Mouse (Mus musculus): ENCODE measurements around the gene Pid1. TPM values are rescaled to one million over a fixed set of nuclear protein-coding genes. Genes with fewer than 3 reads are reported as not detected.

Gene Pid1
- polyA plus RNA-seq, 1 experiment from 2014 or later = 14.3 TPM

DNA sequence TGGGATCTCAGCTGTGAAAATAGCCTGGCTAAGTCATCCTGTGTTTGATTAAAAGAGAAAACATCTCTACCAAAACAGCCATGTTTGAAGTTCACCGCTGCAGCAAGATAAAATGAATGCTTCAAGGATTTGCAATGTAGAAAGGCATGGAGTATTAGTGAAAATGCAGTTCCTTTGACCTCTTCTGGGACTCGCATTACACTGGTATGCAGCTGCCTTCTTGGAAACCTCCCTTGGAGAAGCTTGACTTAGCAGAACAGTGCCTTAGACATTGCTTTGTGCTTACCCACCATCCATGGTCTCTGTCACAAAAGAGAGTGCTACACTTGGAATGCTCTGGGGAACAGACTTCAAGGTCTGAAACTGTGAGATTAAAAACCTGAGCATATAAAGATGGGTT, 276.0 kb downstream of the Pid1 start:
- Histone ChIP-seq H3K4me1 (replicated peaks; ENCODE audit: control insufficient read depth, insufficient read depth, low read length) (no peaks in the 10 kb centered on the region), H3K9ac (ENCODE audit: low read length) (no peak overlapping the region), H3K27ac (ENCODE audit: low read length) (no peak overlapping the region), H3K4me2 (ENCODE audit: low read depth, low read length) (no peak overlapping the region), H3K27me3 (ENCODE audit: control insufficient read depth, insufficient read depth, low read depth, low read length) (no peaks in the 10 kb centered on the region), H3K36me3 (ENCODE audit: control insufficient read depth, insufficient read depth, low read length) (no peaks in the 10 kb centered on the region), H3K4me3 (ENCODE audit: low read length) (no peak overlapping the region), H3K9me3 (ENCODE audit: control insufficient read depth, low read length) (no peaks in the 10 kb centered on the region)
- ATAC-seq (ENCODE audit: low read depth) = no peak
- 71% methylated on average over 2 of the region's 2 CpGs for WGBS

DNA sequence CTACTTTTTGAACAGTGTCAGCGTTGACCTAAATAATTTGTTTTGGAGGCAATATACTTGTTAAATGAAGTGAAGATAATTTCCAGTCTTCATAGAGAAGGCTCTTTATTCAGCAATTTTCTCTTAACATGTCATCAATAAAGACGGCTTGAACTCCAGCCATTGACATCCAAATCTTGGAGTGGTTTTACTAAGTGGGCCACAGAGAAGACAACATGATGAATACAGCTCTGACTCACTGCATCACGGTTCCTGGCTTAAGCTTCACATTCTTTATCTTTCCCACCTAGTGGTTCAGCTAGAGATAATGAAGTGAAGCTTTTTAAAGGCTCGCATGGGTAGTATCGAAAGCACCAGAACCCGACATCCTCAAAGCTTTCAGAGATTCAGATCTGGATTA, 276.7 kb downstream of the Pid1 start:
- Histone ChIP-seq H3K36me3 (ENCODE audit: control insufficient read depth, insufficient read depth, low read length) (no peaks in the 10 kb centered on the region), H3K27ac (ENCODE audit: low read length) (no peak overlapping the region), H3K9me3 (ENCODE audit: control insufficient read depth, low read length) (no peaks in the 10 kb centered on the region), H3K27me3 (ENCODE audit: control insufficient read depth, insufficient read depth, low read depth, low read length) (no peaks in the 10 kb centered on the region), H3K9ac (ENCODE audit: low read length) (no peak overlapping the region), H3K4me2 (ENCODE audit: low read depth, low read length) (no peak overlapping the region), H3K4me3 (ENCODE audit: low read length) (no peak overlapping the region), H3K4me1 (replicated peaks; ENCODE audit: control insufficient read depth, insufficient read depth, low read length) (no peaks in the 10 kb centered on the region)
- 55% methylated on average over 6 of the region's 6 CpGs for WGBS
- no peak for ATAC-seq (ENCODE audit: low read depth)

DNA sequence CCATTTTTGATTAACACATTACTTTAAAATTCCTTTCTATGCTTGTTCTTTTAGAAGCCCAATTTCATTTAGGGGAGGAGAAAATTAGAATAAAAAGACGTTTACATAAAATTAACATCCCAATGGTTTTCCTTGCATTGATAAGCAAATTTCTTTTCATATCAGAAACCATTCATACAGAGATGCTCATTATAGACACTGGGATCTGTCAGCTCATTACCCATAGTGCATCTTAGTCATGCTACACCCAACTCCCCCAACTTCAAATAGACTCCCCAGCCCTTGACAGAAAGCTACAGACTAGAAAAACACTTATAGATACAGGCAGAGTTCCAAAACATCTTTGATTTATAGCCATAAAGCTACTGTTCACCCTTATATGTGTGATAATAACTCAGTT, 277.5 kb downstream of the Pid1 start:
- ATAC-seq (ENCODE audit: low read depth) = no peak
- H3K27me3 ChIP-seq (ENCODE audit: control insufficient read depth, insufficient read depth, low read depth, low read length) = no peaks in the 10 kb centered on the region
- H3K4me2 ChIP-seq (ENCODE audit: low read depth, low read length) = no peak overlapping the region
- WGBS = 59% methylated on average over 1 of the region's 1 CpGs
- no peak overlapping the region for H3K4me3 ChIP-seq (ENCODE audit: low read length)
- H3K9me3 ChIP-seq (ENCODE audit: control insufficient read depth, low read length) = no peaks in the 10 kb centered on the region
- H3K36me3 ChIP-seq (ENCODE audit: control insufficient read depth, insufficient read depth, low read length) = no peaks in the 10 kb centered on the region
- no peak overlapping the region for H3K9ac ChIP-seq (ENCODE audit: low read length)
- H3K27ac ChIP-seq (ENCODE audit: low read length) = no peak overlapping the region
- H3K4me1 ChIP-seq (replicated peaks; ENCODE audit: control insufficient read depth, insufficient read depth, low read length) = no peaks in the 10 kb centered on the region

DNA sequence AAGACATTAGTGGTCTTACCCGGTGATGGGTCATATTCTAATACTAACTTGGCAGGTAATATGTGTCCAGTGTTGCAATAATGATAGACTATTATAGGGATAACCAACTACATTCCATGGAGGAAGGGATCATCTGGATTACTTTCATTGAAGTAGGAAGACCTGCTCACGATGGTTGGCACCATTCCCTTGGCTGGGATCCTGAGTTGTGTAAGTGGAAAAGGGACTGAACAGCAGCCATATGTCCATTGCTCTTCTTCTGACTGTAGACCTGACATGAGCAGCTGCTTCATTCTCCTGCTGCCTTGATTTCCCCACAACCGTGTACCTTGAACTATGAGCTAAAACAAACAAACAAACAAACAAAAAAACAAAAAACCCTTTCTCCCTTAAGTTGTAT, 278.6 kb downstream of the Pid1 start:
- ATAC-seq (ENCODE audit: low read depth) = no peak
- H3K36me3 ChIP-seq (ENCODE audit: control insufficient read depth, insufficient read depth, low read length) = no peaks in the 10 kb centered on the region
- H3K4me1 ChIP-seq (replicated peaks; ENCODE audit: control insufficient read depth, insufficient read depth, low read length) = no peaks in the 10 kb centered on the region
- H3K9me3 ChIP-seq (ENCODE audit: control insufficient read depth, low read length) = no peaks in the 10 kb centered on the region
- H3K27me3 ChIP-seq (ENCODE audit: control insufficient read depth, insufficient read depth, low read depth, low read length) = no peaks in the 10 kb centered on the region
- no peak overlapping the region for H3K27ac ChIP-seq (ENCODE audit: low read length)
- H3K9ac ChIP-seq (ENCODE audit: low read length) = no peak overlapping the region
- no peak overlapping the region for H3K4me2 ChIP-seq (ENCODE audit: low read depth, low read length)
- WGBS = 83% methylated on average over 3 of the region's 3 CpGs
- H3K4me3 ChIP-seq (ENCODE audit: low read length) = no peak overlapping the region

DNA sequence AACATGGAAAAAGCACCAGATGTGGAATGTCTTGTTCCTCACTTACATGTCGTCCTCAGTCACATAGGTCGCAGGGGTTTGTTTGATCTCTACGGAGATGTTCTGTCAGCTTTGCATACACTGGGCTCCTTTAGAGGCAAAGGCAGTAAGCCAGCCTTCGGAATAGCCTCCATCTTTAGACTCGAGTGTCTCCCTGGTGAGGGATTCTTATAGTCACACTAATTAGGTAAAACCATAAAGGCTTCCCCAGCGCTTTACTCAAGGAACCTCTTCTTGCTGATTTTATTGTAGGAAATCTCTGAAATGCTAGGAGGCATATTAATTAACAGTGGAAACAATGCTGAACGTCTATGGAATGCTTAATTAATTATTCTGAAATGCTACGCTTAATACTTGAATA, 284.4 kb downstream of the Pid1 start:
- H3K4me2 ChIP-seq (ENCODE audit: low read depth, low read length) = no peak overlapping the region
- no peaks in the 10 kb centered on the region for H3K4me1 ChIP-seq (replicated peaks; ENCODE audit: control insufficient read depth, insufficient read depth, low read length)
- no peak for ATAC-seq (ENCODE audit: low read depth)
- H3K27me3 ChIP-seq (ENCODE audit: control insufficient read depth, insufficient read depth, low read depth, low read length) = no peaks in the 10 kb centered on the region
- H3K9me3 ChIP-seq (ENCODE audit: control insufficient read depth, low read length) = no peaks in the 10 kb centered on the region
- WGBS = 62% methylated on average over 8 of the region's 8 CpGs
- no peak overlapping the region for H3K4me3 ChIP-seq (ENCODE audit: low read length)
- H3K9ac ChIP-seq (ENCODE audit: low read length) = no peak overlapping the region
- no peak overlapping the region for H3K27ac ChIP-seq (ENCODE audit: low read length)
- H3K36me3 ChIP-seq (ENCODE audit: control insufficient read depth, insufficient read depth, low read length) = no peaks in the 10 kb centered on the region

DNA sequence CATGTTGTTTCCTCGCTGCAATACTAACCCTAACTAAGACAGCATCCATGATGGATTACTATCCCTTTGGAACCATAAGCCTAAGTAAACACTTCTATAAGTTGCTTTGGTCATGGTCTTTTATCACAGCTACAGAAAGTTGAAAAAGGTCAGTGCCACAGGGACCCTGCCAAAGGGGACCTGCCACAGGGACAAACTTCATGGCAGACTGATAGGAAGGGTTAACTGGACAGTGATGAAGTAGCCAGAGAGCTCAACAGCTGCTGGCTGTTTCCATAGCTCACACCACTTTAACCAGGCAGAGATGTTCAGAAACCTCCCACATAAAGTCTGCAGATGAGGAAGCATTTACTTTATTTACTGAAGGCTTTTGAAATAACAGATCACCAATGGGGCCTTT, 287.0 kb downstream of the Pid1 start:
- Histone ChIP-seq H3K27ac (ENCODE audit: low read length) (no peak overlapping the region), H3K27me3 (ENCODE audit: control insufficient read depth, insufficient read depth, low read depth, low read length) (no peaks in the 10 kb centered on the region), H3K4me1 (replicated peaks; ENCODE audit: control insufficient read depth, insufficient read depth, low read length) (no peaks in the 10 kb centered on the region), H3K4me3 (ENCODE audit: low read length) (no peak overlapping the region), H3K36me3 (ENCODE audit: control insufficient read depth, insufficient read depth, low read length) (no peaks in the 10 kb centered on the region), H3K4me2 (ENCODE audit: low read depth, low read length) (no peak overlapping the region), H3K9me3 (ENCODE audit: control insufficient read depth, low read length) (no peaks in the 10 kb centered on the region), H3K9ac (ENCODE audit: low read length) (no peak overlapping the region)
- no peak for ATAC-seq (ENCODE audit: low read depth)
- WGBS = 33% methylated on average over 1 of the region's 1 CpGs

DNA sequence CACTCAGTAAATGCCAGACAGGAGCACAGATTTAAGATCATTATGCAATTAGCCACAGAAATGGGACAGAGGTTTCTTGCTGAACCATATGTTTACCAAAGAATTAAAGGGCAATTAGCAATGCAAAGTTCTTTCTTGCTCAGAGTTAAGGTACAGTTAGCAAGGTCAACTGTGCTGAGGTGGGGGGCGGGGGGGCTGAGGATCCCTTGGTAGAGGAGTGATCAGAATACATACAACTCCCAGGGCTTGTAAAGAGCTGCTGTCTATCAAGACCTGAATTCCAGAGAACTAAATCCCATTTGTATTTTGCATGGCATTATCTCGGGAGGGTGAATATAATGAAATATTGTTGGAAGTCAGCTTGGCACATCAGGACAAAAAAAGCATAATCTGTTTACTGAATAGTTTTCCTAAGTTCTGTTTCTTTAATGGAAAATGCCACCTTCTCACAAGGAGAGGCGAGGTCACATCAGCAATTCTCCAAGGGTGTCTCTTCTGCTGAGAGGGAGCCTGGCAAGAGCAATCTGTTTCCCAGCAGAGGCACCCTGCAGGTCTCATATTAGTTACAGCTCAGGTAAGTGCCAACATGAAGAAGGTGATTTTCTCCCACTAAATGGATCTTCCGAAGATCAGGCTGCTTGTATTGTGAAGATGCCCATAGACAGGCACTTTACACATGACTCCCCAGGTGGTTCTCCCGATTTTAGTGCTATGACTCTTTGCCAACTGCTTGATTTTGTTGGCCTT, 306.9 kb downstream of the Pid1 start:
- H3K36me3 ChIP-seq (ENCODE audit: control insufficient read depth, insufficient read depth, low read length) = no peaks in the 10 kb centered on the region
- no peak overlapping the region for H3K4me2 ChIP-seq (ENCODE audit: low read depth, low read length)
- no peak for ATAC-seq (ENCODE audit: low read depth)
- 72% methylated on average over 5 of the region's 5 CpGs for WGBS
- no peak overlapping the region for H3K27ac ChIP-seq (ENCODE audit: low read length)
- no peak overlapping the region for H3K4me3 ChIP-seq (ENCODE audit: low read length)
- H3K4me1 ChIP-seq (replicated peaks; ENCODE audit: control insufficient read depth, insufficient read depth, low read length) = no peaks in the 10 kb centered on the region
- no peaks in the 10 kb centered on the region for H3K27me3 ChIP-seq (ENCODE audit: control insufficient read depth, insufficient read depth, low read depth, low read length)
- no peak overlapping the region for H3K9ac ChIP-seq (ENCODE audit: low read length)
- no peaks in the 10 kb centered on the region for H3K9me3 ChIP-seq (ENCODE audit: control insufficient read depth, low read length)

DNA sequence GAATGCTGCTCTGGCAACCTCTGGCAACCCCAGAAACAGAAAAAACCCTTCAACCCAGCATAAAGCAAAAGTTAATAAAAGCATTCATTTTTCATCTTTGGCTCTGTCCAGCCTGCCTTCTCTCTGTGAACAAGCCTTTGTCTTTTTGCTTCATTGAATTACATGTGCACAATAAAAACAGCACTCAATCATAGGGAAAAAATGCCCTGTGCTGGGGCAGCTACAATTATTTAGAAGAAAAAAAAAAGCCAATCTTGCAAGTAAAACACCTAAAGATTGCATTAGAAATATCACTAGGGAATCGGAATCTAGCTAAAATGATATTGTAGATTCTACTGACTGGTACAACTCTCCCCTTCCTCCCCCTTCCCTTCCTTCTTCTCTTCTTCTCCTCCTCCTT, 307.7 kb downstream of the Pid1 start:
- H3K9me3 ChIP-seq (ENCODE audit: control insufficient read depth, low read length) = no peaks in the 10 kb centered on the region
- WGBS = 76% methylated on average over 1 of the region's 1 CpGs
- ATAC-seq (ENCODE audit: low read depth) = no peak
- no peaks in the 10 kb centered on the region for H3K4me1 ChIP-seq (replicated peaks; ENCODE audit: control insufficient read depth, insufficient read depth, low read length)
- no peaks in the 10 kb centered on the region for H3K27me3 ChIP-seq (ENCODE audit: control insufficient read depth, insufficient read depth, low read depth, low read length)
- H3K36me3 ChIP-seq (ENCODE audit: control insufficient read depth, insufficient read depth, low read length) = no peaks in the 10 kb centered on the region
- H3K27ac ChIP-seq (ENCODE audit: low read length) = no peak overlapping the region
- no peak overlapping the region for H3K4me2 ChIP-seq (ENCODE audit: low read depth, low read length)
- no peak overlapping the region for H3K9ac ChIP-seq (ENCODE audit: low read length)
- H3K4me3 ChIP-seq (ENCODE audit: low read length) = no peak overlapping the region

DNA sequence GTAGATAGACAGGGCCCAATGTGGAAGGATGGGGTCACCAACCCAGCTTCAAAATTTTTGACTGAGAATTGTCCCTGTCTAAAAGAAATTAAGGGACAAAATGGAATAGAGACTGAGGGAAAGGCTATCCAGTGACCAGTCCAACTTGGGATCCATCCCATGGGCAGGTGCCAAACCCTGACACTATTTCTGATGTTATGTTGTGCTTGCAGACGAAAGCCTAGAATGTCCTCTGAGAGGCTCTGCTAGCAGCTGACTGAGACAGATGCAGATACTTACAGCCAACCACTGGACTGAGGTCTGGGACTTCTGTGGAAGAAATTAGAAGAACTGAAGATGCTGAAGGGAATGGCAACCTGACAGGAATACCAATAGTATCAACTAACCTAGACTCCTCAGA, 338.2 kb downstream of the Pid1 start:
- H3K27me3 ChIP-seq (ENCODE audit: control insufficient read depth, insufficient read depth, low read depth, low read length) = no peaks in the 10 kb centered on the region
- ATAC-seq (ENCODE audit: low read depth) = no peak
- no peaks in the 10 kb centered on the region for H3K36me3 ChIP-seq (ENCODE audit: control insufficient read depth, insufficient read depth, low read length)
- no peaks in the 10 kb centered on the region for H3K9me3 ChIP-seq (ENCODE audit: control insufficient read depth, low read length)
- no peaks in the 10 kb centered on the region for H3K4me1 ChIP-seq (replicated peaks; ENCODE audit: control insufficient read depth, insufficient read depth, low read length)
- H3K27ac ChIP-seq (ENCODE audit: low read length) = no peak overlapping the region
- no peak overlapping the region for H3K4me3 ChIP-seq (ENCODE audit: low read length)
- H3K4me2 ChIP-seq (ENCODE audit: low read depth, low read length) = no peak overlapping the region
- WGBS = 64% methylated on average over 1 of the region's 1 CpGs
- H3K9ac ChIP-seq (ENCODE audit: low read length) = no peak overlapping the region

DNA sequence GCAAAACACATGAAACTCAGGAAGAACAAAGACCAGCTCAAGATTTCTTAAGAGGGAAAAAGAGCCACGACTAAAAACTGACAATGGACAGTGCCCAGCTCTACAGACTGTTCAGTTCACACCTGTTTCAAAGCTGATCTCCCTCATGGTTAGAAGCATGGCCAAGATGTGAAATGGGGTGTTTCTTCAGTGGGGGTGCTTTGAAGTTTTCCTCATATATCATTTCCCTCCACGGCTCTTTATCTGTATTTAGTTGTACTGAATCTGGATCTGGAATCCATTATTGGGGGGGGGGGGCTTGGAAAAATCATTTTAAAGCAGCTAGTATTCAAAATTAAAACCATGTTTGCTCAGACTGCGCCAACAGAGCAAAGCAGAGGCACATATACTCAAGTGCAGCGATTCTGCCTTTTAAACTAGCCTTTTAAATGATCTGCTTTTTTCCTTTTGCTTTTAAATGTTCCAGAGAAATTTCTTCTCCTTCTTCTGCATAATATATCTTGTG, 351.1 kb downstream of the Pid1 start:
- H3K36me3 ChIP-seq (ENCODE audit: control insufficient read depth, insufficient read depth, low read length) = no peaks in the 10 kb centered on the region
- no peak overlapping the region for H3K4me2 ChIP-seq (ENCODE audit: low read depth, low read length)
- no peak overlapping the region for H3K9ac ChIP-seq (ENCODE audit: low read length)
- ATAC-seq (ENCODE audit: low read depth) = no peak
- H3K27ac ChIP-seq (ENCODE audit: low read length) = no peak overlapping the region
- H3K4me1 ChIP-seq (replicated peaks; ENCODE audit: control insufficient read depth, insufficient read depth, low read length) = no peaks in the 10 kb centered on the region
- H3K4me3 ChIP-seq (ENCODE audit: low read length) = no peak overlapping the region
- H3K27me3 ChIP-seq (ENCODE audit: control insufficient read depth, insufficient read depth, low read depth, low read length) = no peaks in the 10 kb centered on the region
- H3K9me3 ChIP-seq (ENCODE audit: control insufficient read depth, low read length) = no peaks in the 10 kb centered on the region
- 66% methylated on average over 4 of the region's 4 CpGs for WGBS
